Mouse (Mus musculus): Measurements from ENCODE around the gene Il24. TPM values are rescaled to one million over a fixed set of nuclear protein-coding genes. Genes with fewer than 3 reads are reported as not detected.

The Il24 gene
- polyA plus RNA-seq, 1 experiment from 2014 or later = not detected

- WGBS = 27% methylated on average over 3 of the region's 3 CpGs
- DNase-seq (ENCODE audit: extremely low spot score, low spot score) = no peak
- H3K4me1 ChIP-seq = peaks cover 10% of the 10 kb centered on the region
- no peak overlapping the region for H3K27ac ChIP-seq
- peaks cover 38% of the 10 kb centered on the region for H3K27me3 ChIP-seq (ENCODE audit: poor library complexity, severe bottlenecking)
- no peaks in the 10 kb centered on the region for H3K36me3 ChIP-seq (replicated peaks)
- H3K4me3 ChIP-seq = no peak overlapping the region
- no peaks in the 10 kb centered on the region for H3K9me3 ChIP-seq
These were observed 10.2 kb downstream of the Il24 start for GRCm38 (mm10) chr1:130876931-130877509.

DNA sequence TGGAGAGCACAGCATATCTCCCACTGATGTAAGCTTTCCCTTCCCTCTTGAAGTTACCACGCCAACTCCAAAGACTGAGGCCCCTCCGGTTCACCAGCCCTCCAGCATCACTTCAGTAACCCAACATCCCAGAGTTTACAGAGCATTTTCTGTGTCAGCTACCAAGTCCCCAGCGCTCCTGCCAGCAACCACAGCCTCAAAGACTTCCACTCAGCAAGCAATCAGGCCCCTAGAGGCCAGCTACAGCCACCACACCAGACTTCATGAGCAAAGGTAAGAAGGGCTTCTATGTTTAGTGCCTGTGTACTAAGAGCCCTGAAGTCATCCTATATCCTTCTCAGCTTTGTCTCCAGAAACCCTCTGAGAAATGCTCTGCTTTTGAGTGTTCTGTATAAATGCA, 11.3 kb downstream of the Il24 start:
- Histone ChIP-seq H3K36me3 (replicated peaks) (no peaks in the 10 kb centered on the region), H3K27ac (no peak overlapping the region), H3K4me1 (peaks cover 10% of the 10 kb centered on the region), H3K9me3 (no peaks in the 10 kb centered on the region), H3K4me3 (no peak overlapping the region), H3K27me3 (ENCODE audit: poor library complexity, severe bottlenecking) (peaks cover 38% of the 10 kb centered on the region)
- no peak for DNase-seq (ENCODE audit: extremely low spot score, low spot score)
- WGBS = 64% methylated on average over 3 of the region's 3 CpGs

GRCm38 (mm10) chr1:130875139-130875538, 12.1 kb downstream of the Il24 start:
- no peak overlapping the region for H3K27ac ChIP-seq
- DNase-seq (ENCODE audit: extremely low spot score, low spot score) = no peak
- H3K36me3 ChIP-seq (replicated peaks) = no peaks in the 10 kb centered on the region
- H3K27me3 ChIP-seq (ENCODE audit: poor library complexity, severe bottlenecking) = peaks cover 32% of the 10 kb centered on the region
- H3K9me3 ChIP-seq = no peaks in the 10 kb centered on the region
- WGBS = 40% methylated on average over 3 of the region's 3 CpGs
- H3K4me3 ChIP-seq = no peak overlapping the region
- H3K4me1 ChIP-seq = peaks cover 10% of the 10 kb centered on the region

GRCm38 (mm10) chr1:130872912-130873311, 14.3 kb downstream of the Il24 start:
- Histone ChIP-seq H3K4me3 (no peak overlapping the region), H3K4me1 (peaks cover 2% of the 10 kb centered on the region), H3K27ac (no peak overlapping the region), H3K36me3 (replicated peaks) (no peaks in the 10 kb centered on the region), H3K27me3 (ENCODE audit: poor library complexity, severe bottlenecking) (peaks cover 9% of the 10 kb centered on the region), H3K9me3 (no peaks in the 10 kb centered on the region)
- DNase-seq (ENCODE audit: extremely low spot score, low spot score) = no peak
- WGBS = 97% methylated on average over 2 of the region's 2 CpGs

DNA sequence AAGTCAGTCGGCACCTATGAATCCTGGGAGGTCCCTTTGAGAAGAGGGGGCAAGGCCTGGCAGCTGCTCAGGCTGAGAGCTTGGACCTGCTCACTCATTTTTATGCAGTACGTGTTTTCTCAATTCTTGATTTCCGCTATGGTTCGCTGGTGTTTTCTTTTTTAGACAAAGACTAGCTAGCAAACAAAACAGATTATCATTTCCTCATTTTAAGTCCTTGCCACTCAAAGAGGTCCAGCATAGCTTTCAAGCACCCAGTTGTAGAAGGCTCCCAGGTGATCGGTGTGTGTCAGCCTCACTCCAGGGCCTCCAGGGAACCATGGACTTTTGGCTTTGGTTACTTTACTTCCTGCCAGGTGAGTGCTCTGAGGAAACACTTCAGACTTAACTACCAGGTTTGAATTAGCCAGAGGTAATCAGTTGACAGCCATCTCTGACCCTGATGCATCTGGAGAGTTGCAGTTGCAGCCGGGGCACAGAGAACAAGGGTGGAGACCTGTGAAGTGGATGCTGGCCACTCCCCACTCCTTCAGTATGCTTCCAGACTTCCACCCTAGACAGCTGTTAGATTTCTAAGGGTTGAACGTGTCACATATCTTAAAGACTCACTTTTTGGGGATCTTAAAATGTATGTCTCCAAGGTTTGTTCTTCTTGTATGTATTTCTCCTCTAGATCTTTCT, 21.6 kb downstream of the Il24 start, which contains the start of gene Fcmr:
TSS of gene Fcmr (plus strand) at position 129 of the 681 bp plus-strand sequence.
- WGBS = 86% methylated on average over 7 of the region's 7 CpGs
- Histone ChIP-seq H3K27me3 (ENCODE audit: poor library complexity, severe bottlenecking) (no peaks in the 10 kb centered on the region), H3K4me3 (no peak within 1 kb of the TSS), H3K4me1 (no peaks in the 10 kb centered on the region), H3K9me3 (no peaks in the 10 kb centered on the region), H3K36me3 (replicated peaks) (no peaks in the 10 kb centered on the region), H3K27ac (no peak within 1 kb of the TSS)
- DNase-seq (ENCODE audit: extremely low spot score, low spot score) = no peak

DNA sequence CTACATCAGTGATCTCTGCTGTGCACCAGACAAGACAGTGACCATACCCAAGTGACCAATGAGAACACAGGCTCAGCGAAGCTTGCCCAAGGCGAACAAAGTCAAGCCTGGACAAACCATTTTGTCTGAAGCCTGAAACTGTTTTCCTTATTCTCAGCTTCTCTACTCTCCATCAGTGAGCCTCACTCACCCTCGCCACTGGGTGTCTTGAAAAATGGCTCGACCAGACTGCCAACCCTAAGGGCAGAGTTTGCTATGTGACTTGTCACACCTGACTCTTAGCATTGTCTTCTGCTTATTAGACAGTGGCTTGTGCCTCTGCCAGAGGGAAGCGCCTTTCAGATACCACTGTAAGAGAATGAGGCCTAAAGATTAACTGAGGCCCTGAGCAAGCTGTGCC, 22.5 kb downstream of the Il24 start:
- Histone ChIP-seq H3K4me1 (no peaks in the 10 kb centered on the region), H3K27me3 (ENCODE audit: poor library complexity, severe bottlenecking) (no peaks in the 10 kb centered on the region), H3K4me3 (no peak overlapping the region), H3K27ac (no peak overlapping the region), H3K9me3 (no peaks in the 10 kb centered on the region), H3K36me3 (replicated peaks) (no peaks in the 10 kb centered on the region)
- DNase-seq (ENCODE audit: extremely low spot score, low spot score) = no peak
- WGBS = 91% methylated on average over 5 of the region's 5 CpGs

- no peaks in the 10 kb centered on the region for H3K4me1 ChIP-seq
- no peak overlapping the region for H3K4me3 ChIP-seq
- H3K27me3 ChIP-seq (ENCODE audit: poor library complexity, severe bottlenecking) = no peaks in the 10 kb centered on the region
- no peaks in the 10 kb centered on the region for H3K36me3 ChIP-seq (replicated peaks)
- no peak for DNase-seq (ENCODE audit: extremely low spot score, low spot score)
- no peaks in the 10 kb centered on the region for H3K9me3 ChIP-seq
- 89% methylated on average over 4 of the region's 4 CpGs for WGBS
- no peak overlapping the region for H3K27ac ChIP-seq
These were observed 23.0 kb downstream of the Il24 start for GRCm38 (mm10) chr1:130864238-130864637.

DNA sequence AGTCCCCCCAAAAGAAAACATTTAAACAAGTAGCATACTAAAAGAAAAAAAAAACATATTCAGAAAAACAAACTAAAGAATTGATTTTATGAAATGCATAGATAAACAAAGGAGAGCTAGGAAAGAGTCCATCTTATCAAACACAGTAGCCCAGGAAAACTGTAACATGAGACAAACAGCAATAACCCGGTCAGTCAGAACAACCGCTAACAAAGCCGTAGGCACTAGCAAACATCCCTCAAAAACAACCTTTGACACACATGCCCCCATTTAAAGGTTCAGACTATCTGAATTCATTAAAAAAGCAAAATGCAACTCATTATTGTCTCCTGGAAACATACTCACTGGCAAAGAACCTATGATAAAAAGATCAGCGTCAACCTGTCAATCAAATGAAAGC, 29.8 kb downstream of the Il24 start:
- Histone ChIP-seq H3K9me3 (no peaks in the 10 kb centered on the region), H3K4me1 (peaks cover 7% of the 10 kb centered on the region; the same call in 1 of the 2 replicates), H3K27me3 (ENCODE audit: poor library complexity, severe bottlenecking) (no peaks in the 10 kb centered on the region), H3K36me3 (replicated peaks) (no peaks in the 10 kb centered on the region), H3K27ac (no peak overlapping the region), H3K4me3 (no peak overlapping the region)
- no peak for DNase-seq (ENCODE audit: extremely low spot score, low spot score)
- WGBS = 90% methylated on average over 4 of the region's 4 CpGs

DNA sequence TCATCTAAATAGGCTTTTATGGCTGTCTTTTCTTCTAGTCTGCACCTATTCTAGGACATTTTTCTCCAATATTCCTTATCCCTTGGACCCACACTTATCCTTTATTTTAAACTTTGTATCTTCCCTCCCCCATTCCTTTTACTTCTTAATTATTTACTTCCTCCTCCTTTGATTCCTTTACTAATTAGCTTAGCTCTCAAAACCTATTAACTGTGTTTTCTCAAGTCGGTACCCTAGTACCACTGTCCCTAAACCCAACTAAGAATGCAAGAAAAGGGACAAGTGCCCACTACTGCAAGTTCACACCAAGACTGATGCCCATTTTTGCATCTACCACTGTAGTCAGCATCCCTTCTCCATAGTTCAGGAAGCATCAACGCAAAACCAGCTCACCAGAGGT, 31.5 kb downstream of the Il24 start:
- H3K4me3 ChIP-seq = no peak overlapping the region
- WGBS = 78% methylated on average over 2 of the region's 2 CpGs
- no peak for DNase-seq (ENCODE audit: extremely low spot score, low spot score)
- H3K4me1 ChIP-seq = peaks cover 7% of the 10 kb centered on the region; the same call in 1 of the 2 replicates
- H3K9me3 ChIP-seq = no peaks in the 10 kb centered on the region
- no peak overlapping the region for H3K27ac ChIP-seq
- no peaks in the 10 kb centered on the region for H3K27me3 ChIP-seq (ENCODE audit: poor library complexity, severe bottlenecking)
- H3K36me3 ChIP-seq (replicated peaks) = no peaks in the 10 kb centered on the region

- Histone ChIP-seq H3K4me3 (no peak overlapping the region), H3K27ac (peak overlapping the region; percentile 48; the same call in 1 of the 2 replicates), H3K27me3 (ENCODE audit: poor library complexity, severe bottlenecking) (no peaks in the 10 kb centered on the region), H3K9me3 (no peaks in the 10 kb centered on the region), H3K4me1 (peaks cover 7% of the 10 kb centered on the region; the same call in 1 of the 2 replicates), H3K36me3 (replicated peaks) (no peaks in the 10 kb centered on the region)
- DNase-seq (ENCODE audit: extremely low spot score, low spot score) = no peak
- WGBS = 86% methylated on average over 9 of the region's 9 CpGs
These were observed 32.4 kb downstream of the Il24 start for GRCm38 (mm10) chr1:130854819-130855218.

DNA sequence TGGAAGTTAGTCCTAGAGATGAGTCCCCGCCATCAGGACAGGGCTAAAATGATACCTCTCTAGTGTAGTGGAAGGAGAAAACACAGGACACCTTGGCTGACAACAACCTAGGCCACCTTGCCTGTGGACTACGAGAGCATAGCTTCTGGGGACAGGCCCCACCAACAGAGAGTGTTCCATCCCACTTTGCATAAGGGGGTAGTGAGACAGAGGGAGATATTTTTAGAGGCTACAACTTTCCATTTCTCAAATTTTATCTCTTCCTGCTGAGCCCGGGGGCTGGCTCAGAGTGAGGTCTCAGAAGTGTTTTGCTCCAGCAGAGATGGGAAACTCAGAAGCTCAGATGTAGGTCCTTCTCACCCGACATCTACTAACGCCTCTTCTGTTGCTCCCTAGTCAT, 36.8 kb downstream of the Il24 start:
- Histone ChIP-seq H3K27ac (no peak overlapping the region), H3K36me3 (replicated peaks) (no peaks in the 10 kb centered on the region), H3K4me3 (no peak overlapping the region), H3K4me1 (peaks cover 7% of the 10 kb centered on the region; the same call in 1 of the 2 replicates), H3K9me3 (no peaks in the 10 kb centered on the region), H3K27me3 (ENCODE audit: poor library complexity, severe bottlenecking) (no peaks in the 10 kb centered on the region)
- WGBS = 87% methylated on average over 5 of the region's 5 CpGs
- no peak for DNase-seq (ENCODE audit: extremely low spot score, low spot score)

- DNase-seq (ENCODE audit: extremely low spot score, low spot score) = no peak
- Histone ChIP-seq H3K4me3 (no peak overlapping the region), H3K9me3 (no peaks in the 10 kb centered on the region), H3K36me3 (replicated peaks) (no peaks in the 10 kb centered on the region), H3K4me1 (peaks cover 4% of the 10 kb centered on the region; the same call in 1 of the 2 replicates), H3K27ac (no peak overlapping the region), H3K27me3 (ENCODE audit: poor library complexity, severe bottlenecking) (no peaks in the 10 kb centered on the region)
- WGBS = 94% methylated on average over 10 of the region's 10 CpGs
These were observed 37.6 kb downstream of the Il24 start for GRCm38 (mm10) chr1:130849530-130850214.

DNA sequence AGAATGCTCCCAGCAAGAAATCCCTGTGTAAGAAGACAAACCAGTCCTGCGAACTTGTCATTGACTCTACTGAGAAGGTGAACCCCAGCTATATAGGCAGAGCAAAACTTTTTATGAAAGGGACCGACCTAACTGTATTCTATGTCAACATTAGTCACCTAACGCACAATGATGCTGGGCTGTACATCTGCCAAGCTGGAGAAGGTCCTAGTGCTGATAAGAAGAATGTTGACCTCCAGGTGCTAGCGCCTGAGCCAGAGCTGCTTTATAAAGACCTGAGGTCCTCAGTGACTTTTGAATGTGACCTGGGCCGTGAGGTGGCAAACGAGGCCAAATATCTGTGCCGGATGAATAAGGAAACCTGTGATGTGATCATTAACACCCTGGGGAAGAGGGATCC, 42.7 kb downstream of the Il24 start:
- H3K27ac ChIP-seq = no peak overlapping the region
- DNase-seq (ENCODE audit: extremely low spot score, low spot score) = no peak
- no peak overlapping the region for H3K4me3 ChIP-seq
- 90% methylated on average over 7 of the region's 7 CpGs for WGBS
- H3K36me3 ChIP-seq (replicated peaks) = no peaks in the 10 kb centered on the region
- no peaks in the 10 kb centered on the region for H3K9me3 ChIP-seq
- H3K4me1 ChIP-seq = no peaks in the 10 kb centered on the region
- H3K27me3 ChIP-seq (ENCODE audit: poor library complexity, severe bottlenecking) = no peaks in the 10 kb centered on the region
